8 mouse cellular contexts compared by ENCODE assay signal in the genomic region with DNA sequence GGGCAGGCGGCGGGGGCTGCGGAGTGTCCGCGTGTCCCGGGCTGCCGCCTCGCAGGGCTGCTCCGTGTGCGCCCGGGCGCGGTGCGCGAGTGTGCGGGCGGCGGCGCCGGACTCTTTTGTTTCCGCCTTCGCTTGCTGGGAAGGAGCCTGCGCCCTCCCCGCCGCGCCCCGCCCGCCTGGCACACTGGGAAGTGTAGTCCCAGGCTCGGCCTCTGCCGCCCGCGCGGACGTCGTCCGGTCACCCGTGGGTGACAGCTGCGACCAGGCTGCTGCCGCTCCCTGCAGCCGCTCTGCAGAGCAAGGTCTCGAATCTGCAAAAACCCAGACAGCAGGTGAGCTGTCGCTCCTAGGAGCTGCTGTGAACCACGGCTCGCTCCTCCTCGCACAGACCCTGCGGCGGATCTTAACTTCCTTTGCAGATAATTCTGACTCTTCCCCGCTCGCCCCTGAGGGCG. TPM values are rescaled to one million over a fixed set of nuclear protein-coding genes. Genes with fewer than 3 reads are reported as not detected.
DNase-seq lines count a peak whose midpoint lies in the region; ATAC-seq lines count a peak whose summit lies in the region.

Gene Ube2d1, minus strand, starts transcription at position 137 of the 455 bp plus-strand sequence.

- peak; percentile 98 for ATAC-seq in intestine, embryonic 16.5 days
- ATAC-seq in midbrain, embryonic 11.5 days (ENCODE audit: low FRiP score): peak; percentile 96

- H3K27me3 ChIP-seq in intestine, embryonic 16.5 days (replicated peaks; ENCODE audit: control insufficient read depth, insufficient read depth, low read length): no peaks in the 10 kb centered on the region
- H3K27me3 ChIP-seq in midbrain, embryonic 11.5 days (ENCODE audit: control insufficient read depth, insufficient read depth, low read length): no peaks in the 10 kb centered on the region

- 0% methylated on average over 47 of the region's 50 CpGs for WGBS in intestine, embryonic 16.5 days
- WGBS in midbrain, embryonic 11.5 days: 0% methylated on average over 47 of the region's 50 CpGs

- intact Hi-C loops in left cerebral cortex, postnatal 4 days (cut with DNase I): no loop called here

- peak within 1 kb of the TSS; percentile 98 for H3K4me3 ChIP-seq in intestine, embryonic 16.5 days (ENCODE audit: low read length)
- H3K4me3 ChIP-seq in midbrain, embryonic 11.5 days (ENCODE audit: low read depth, low read length): peak within 1 kb of the TSS; percentile 86

- peak within 1 kb of the TSS; percentile 96 for H3K9ac ChIP-seq in intestine, embryonic 16.5 days (ENCODE audit: low read depth, low read length)
- H3K9ac ChIP-seq in midbrain, embryonic 11.5 days (ENCODE audit: low read length): peak within 1 kb of the TSS; percentile 96

- DNase-seq in adrenal gland, adult 18-20 months (ENCODE audit: low spot score in 2 of 2): peak; percentile 87 to 89
- peak; percentile 85 for DNase-seq in embryo, embryonic 10.5 days (ENCODE audit: low spot score)
- DNase-seq in gastrocnemius, postnatal 4 days (ENCODE audit: low spot score in 2 of 2): peak; percentile 82 to 90
- peak; percentile 92 for DNase-seq in left cerebral cortex, postnatal 4 days
- peak; percentile 98 for DNase-seq in midbrain, embryonic 11.5 days (ENCODE audit: low spot score, missing footprints)
- DNase-seq in right cerebral cortex, postnatal 4 days: peak; percentile 88
- peak; percentile 83 for DNase-seq in yolk sac, embryonic 10.5 days (ENCODE audit: low spot score)

- H3K4me2 ChIP-seq in intestine, embryonic 16.5 days (ENCODE audit: low read depth, low read length): peak within 1 kb of the TSS; percentile 88
- peak within 1 kb of the TSS; percentile 50 for H3K4me2 ChIP-seq in midbrain, embryonic 11.5 days

- no peaks in the 10 kb centered on the region for H3K9me3 ChIP-seq in intestine, embryonic 16.5 days (ENCODE audit: control insufficient read depth, low read length)
- no peaks in the 10 kb centered on the region for H3K9me3 ChIP-seq in midbrain, embryonic 11.5 days (ENCODE audit: control insufficient read depth, low read length)

- H3K4me1 ChIP-seq in intestine, embryonic 16.5 days (ENCODE audit: control insufficient read depth, insufficient read depth, low read length): peaks cover 14% of the 10 kb centered on the region
- H3K4me1 ChIP-seq in midbrain, embryonic 11.5 days (ENCODE audit: control insufficient read depth, insufficient read depth, low read length): peaks cover 14% of the 10 kb centered on the region; the same call in 1 of the 2 replicates

- H3K36me3 ChIP-seq in intestine, embryonic 16.5 days (ENCODE audit: control insufficient read depth, insufficient read depth, low read length): no peaks in the 10 kb centered on the region
- H3K36me3 ChIP-seq in midbrain, embryonic 11.5 days (ENCODE audit: control insufficient read depth, insufficient read depth, low read length): no peaks in the 10 kb centered on the region

- H3K27ac ChIP-seq in intestine, embryonic 16.5 days (ENCODE audit: low read length): peak within 1 kb of the TSS; percentile 72
- peak within 1 kb of the TSS; percentile 57 for H3K27ac ChIP-seq in midbrain, embryonic 11.5 days (ENCODE audit: low read depth, low read length)

RNA-seq across cellular contexts. Expression of gene Ube2d1, which starts in this region (rescaled TPM):
- 10 to 100 TPM; 15.2 to 18.3 TPM for total RNA-seq in adrenal gland, adult 18-20 months (2021)
- 10 to 100 TPM; 71.0 to 88.4 TPM for total RNA-seq in gastrocnemius, postnatal 4 days (2021)
- 43.7 and 45.0 TPM in 2 replicates for polyA plus RNA-seq in intestine, embryonic 16.5 days (2015; fragmentation: Nextera tagmentation; extraction: Ambion mirVana)
- 100 to 1,000 TPM; 126 to 141 TPM for total RNA-seq in left cerebral cortex, postnatal 4 days (2021)
- 176 and 184 TPM in 2 replicates for polyA plus RNA-seq in midbrain, embryonic 11.5 days (2014; fragmentation: Nextera tagmentation; extraction: Ambion mirVana)

Comparison
In these comparisons a context has a peak if more than half of its experiments do, and no peak if none do; other contexts are left out.
1. Peak in every context shown above with its lines: DNase-seq, ATAC-seq, H3K4me3 ChIP-seq and H3K27ac ChIP-seq.